Mouse (Mus musculus): ENCODE data around the gene Mfsd11.
"Not testable (repeated sequence)": the region's sequence is repeated elsewhere in the genome, so short reads cannot be mapped to it uniquely, and the experiment has no call there.

The Mfsd11 gene

GRCm38 (mm10) chr11:116893532-116894442, 41.5 kb downstream of the Mfsd11 start:
- DNase-seq = peak; percentile 42

GRCm38 (mm10) chr11:116895402-116895801, 43.2 kb downstream of the Mfsd11 start:
- DNase-seq = no peak

- no peak for DNase-seq
Observed at GRCm38 (mm10) chr11:116899247-116899646, 47.0 kb downstream of the Mfsd11 start.

- not testable (repeated sequence) for DNase-seq
Observed at GRCm38 (mm10) chr11:116902588-116902987, 50.3 kb downstream of the Mfsd11 start.

GRCm38 (mm10) chr11:116905741-116906456, 53.7 kb downstream of the Mfsd11 start:
- no peak for DNase-seq

GRCm38 (mm10) chr11:116913573-116913972, 61.3 kb downstream of the Mfsd11 start:
- DNase-seq = peak; percentile 28

- no peak for DNase-seq
Observed at GRCm38 (mm10) chr11:116914267-116914885, 62.1 kb downstream of the Mfsd11 start.

- DNase-seq = no peak
Observed at GRCm38 (mm10) chr11:116915241-116915640, 63.0 kb downstream of the Mfsd11 start.

- DNase-seq = no peak
Observed at GRCm38 (mm10) chr11:116917361-116917760, 65.1 kb downstream of the Mfsd11 start.

- DNase-seq = peak; percentile 92
Observed at GRCm38 (mm10) chr11:116918323-116919185, 66.3 kb downstream of the Mfsd11 start, which contains the start of gene Mgat5b. Gene Mgat5b (plus strand): TSS chr11:116918863.

GRCm38 (mm10) chr11:116919186-116920020, 67.2 kb downstream of the Mfsd11 start:
- no peak for DNase-seq

- no peak for DNase-seq
Observed at GRCm38 (mm10) chr11:116920746-116921145, 68.5 kb downstream of the Mfsd11 start.

- no peak for DNase-seq
Observed at GRCm38 (mm10) chr11:116922058-116922457, 69.8 kb downstream of the Mfsd11 start.

Data from right cerebral cortex, postnatal 25 days (tissue).